Mouse (Mus musculus) Patski (cell line): ENCODE measurements at regions not wholly inside any gene's neighbourhood (a gene's known extent, or its start where the extent isn't known, plus 50 kb on each side); places are given as distances from the start of the nearest gene placed in this dataset.
A peak's percentile ranks its signal among the peaks of the same experiment; 100 is the strongest.

Experiments used
- ATAC-seq: fragments of 100-300 bp; one replicate; pipeline ENCODE4 v1.8.0; 2021
- CTCF ChIA-PET: fragments of 350-600 bp; sonication (Branson Sonifier 250); formaldehyde crosslinking; loops from one replicate; lab custom pipeline; 2022; ENCODE audit warnings: inconsistent platforms; lab: Charles Lee
- POLR2A ChIA-PET: fragments of 350-600 bp; sonication (Branson Sonifier 250); formaldehyde crosslinking; loops from one replicate; lab custom pipeline; 2022; ENCODE audit warnings: antibody characterized with exemption, inconsistent platforms; lab: Charles Lee
- DNase-seq: peaks from one replicate; pipeline ENCODE4 v3.0.0-alpha.2; 2011; ENCODE audit warnings: low read depth, low spot score
- H3K27me3 ChIP-seq: fragments of 371-371 bp; one replicate; pipeline ENCODE4 v1.5.1; 2021
- CTCF ChIP-seq: fragments of 100-300 bp; IDR thresholded peaks from one replicate; pipeline ENCODE4 v1.5.1; 2021
- in situ Hi-C: fragments of 300-500 bp; cut with MboI; formaldehyde crosslinking; loops from 3 replicates; pipeline ENCODE4 v1.11.1; 2018; ENCODE audit warnings: low pct_unique_long_range_greater_than_20kb, mixed read lengths

DNA sequence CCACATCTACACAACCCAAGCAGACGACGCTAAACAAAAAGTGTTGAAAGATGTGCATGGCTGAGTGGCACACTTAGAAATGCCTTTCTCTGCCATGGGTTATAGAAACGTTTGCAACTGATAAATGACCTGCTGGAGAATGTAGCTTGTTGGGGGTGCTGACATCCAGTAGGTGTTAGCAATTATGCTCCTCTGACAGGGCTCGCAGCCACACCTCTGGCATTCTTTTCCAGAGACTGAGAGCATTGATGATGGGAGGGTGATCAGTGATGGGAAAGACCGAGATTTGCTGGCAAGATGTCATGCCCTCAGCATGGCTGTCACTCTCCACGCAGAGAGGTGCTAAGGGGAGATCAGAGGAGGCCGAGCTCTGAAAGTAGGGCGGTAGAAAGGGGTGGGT lies 435.3 kb downstream of the Ttll7 start:
- H3K27me3 ChIP-seq = no peaks in the 10 kb centered on the region
- in situ Hi-C loops = no loop called here
- no peak for ATAC-seq
- no peak for DNase-seq
- ChIA-PET POLR2A (no interaction called here), CTCF (interaction anchor here (1.0 to 1.5 kb wide), 3 partner anchors 10 to 191 kb away, joined by 3 to 5 read pairs (median 3); no protein-coding TSS in a partner anchor)
- TF ChIP-seq CTCF = no peak

DNA sequence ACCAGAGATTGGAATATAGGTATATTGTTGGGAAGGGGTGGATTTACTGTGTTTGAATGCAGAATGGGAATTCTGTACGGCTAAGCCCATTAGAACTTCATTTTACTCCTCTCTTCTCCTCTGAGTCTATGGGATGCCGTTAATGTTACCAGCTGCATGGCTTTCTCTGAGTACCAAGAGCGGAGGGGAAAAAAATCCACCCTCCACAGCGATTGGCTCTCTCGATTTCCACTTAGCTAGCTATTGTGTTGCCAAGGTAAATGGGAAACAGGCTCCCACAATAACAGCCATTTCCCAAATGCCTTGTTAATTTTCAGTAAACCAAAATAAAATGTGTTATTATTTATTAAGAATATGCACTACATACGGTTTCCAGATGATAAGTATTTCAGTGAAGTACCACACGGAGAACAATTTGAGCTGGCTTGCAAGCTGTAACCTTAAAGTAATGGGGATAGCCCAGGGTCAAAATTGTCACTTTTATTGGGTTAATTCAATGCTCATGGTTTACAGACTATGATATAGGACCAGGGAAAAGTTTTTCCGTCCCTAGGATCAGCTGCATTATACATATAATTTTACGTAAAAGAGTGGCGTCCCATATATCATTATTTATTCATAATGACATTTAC lies 439.6 kb downstream of the Ttll7 start:
- in situ Hi-C loops = no loop called here
- POLR2A ChIA-PET = no interaction called here
- ATAC-seq (no peak), DNase-seq (no peak)
- TF ChIP-seq CTCF = no peak
- no peaks in the 10 kb centered on the region for H3K27me3 ChIP-seq
- CTCF ChIA-PET = interaction anchor here (1.0 to 1.4 kb wide), 3 partner anchors 12 to 37 kb away, joined by 3 to 4 read pairs (median 3); no protein-coding TSS in a partner anchor

DNA sequence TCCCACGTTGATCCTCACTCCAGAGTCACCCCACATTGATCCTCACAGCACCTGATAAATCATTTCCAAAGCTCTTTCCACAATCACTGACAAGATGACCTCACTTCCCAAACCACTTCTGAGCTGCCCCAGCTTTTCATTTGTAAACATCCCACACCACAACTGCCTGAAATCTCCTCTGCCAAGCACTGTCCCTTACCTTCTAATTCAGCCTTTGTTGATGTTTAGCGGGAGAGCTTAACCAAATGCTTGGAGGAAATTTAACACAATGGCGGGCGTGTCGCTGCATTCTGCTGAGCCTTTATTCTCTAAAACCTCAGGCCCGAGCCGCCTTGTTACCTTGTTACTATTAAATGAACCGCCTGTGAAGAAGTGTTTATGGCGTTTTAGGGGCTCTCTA lies 445.9 kb downstream of the Ttll7 start:
- H3K27me3 ChIP-seq = no peaks in the 10 kb centered on the region
- no peak for ATAC-seq
- POLR2A ChIA-PET = interaction anchor here (0.5 kb wide), 1 partner anchor 1892 kb away, joined by 4 read pairs; no protein-coding TSS in a partner anchor
- no peak for TF ChIP-seq CTCF
- CTCF ChIA-PET = interaction anchor here (0.7 to 3.6 kb wide), 5 partner anchors 10 to 42 kb away, joined by 3 to 14 read pairs (median 3); no protein-coding TSS in a partner anchor
- in situ Hi-C loops = no loop called here
- DNase-seq = no peak

DNA sequence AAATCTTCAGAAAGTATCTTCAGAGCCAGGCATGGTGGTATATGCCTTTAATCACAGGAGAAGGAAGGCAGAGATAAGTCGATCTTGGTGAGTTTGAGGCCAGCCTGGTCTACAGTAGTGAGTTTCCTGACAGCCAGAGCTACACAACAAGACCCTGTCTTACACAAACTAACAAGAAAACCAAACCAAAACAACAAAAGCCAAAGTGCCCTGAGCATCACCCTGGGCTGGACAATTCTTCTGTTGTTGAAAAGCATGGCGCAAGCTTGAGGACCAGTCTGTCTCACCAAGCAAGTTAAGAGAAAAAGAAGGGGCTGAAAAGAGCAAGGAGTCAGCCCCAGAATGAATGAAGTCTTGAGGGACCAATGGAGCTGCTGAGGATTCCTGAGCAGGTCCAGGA lies 473.4 kb downstream of the Ttll7 start:
- in situ Hi-C loops = no loop called here
- ATAC-seq (no peak), DNase-seq (no peak)
- no peaks in the 10 kb centered on the region for H3K27me3 ChIP-seq
- no peak for TF ChIP-seq CTCF
- CTCF ChIA-PET = interaction anchor here (0.8 to 1.4 kb wide), 3 partner anchors 8 to 15 kb away, joined by 3 to 4 read pairs (median 3); no protein-coding TSS in a partner anchor
- POLR2A ChIA-PET = no interaction called here

DNA sequence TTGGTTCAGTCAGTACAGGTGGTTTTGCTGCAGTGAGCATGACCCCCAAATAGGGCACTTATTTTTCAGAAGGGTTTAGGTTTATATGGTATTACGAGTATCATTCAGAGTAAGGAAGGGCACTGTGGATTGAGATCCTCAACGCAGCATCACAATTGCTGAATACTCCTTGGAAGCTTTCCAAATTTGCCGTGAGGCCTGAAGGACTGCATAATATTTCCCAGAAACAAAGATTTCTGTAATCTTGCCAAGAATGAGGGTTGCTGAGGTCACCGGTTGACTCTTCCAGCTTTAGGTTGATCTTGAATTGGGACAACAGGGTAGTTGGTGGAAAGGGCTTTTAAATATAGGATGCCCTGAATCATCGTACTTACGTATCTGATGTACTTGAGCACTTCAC lies 482.1 kb downstream of the Ttll7 start:
- in situ Hi-C loops = no loop called here
- no peak for ATAC-seq
- H3K27me3 ChIP-seq = no peaks in the 10 kb centered on the region
- DNase-seq = no peak
- ChIA-PET CTCF (interaction anchor here (0.7 to 2.3 kb wide), 4 partner anchors 9 to 13 kb away, joined by 4 to 10 read pairs (median 4); no protein-coding TSS in a partner anchor), POLR2A (no interaction called here)
- no peak for TF ChIP-seq CTCF

DNA sequence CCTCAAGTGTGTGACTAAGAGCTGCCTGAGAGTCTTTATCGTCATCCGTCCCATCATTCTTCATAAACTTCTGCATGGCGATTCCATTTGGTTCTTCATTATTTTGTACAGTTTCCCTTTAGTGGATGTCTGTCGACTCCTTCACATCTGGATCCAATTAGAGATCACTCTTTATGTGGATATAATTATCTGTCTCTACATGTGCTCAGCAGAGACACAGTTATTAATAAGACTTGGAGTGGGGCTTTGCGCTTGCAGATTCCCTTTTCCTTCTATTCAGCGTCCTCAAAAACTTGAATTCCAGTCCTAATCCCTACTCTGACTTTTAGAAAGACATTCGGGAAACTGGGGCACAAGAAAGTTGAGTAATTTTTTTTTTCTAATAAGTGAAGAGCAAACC lies 483.1 kb downstream of the Ttll7 start:
- POLR2A ChIA-PET = no interaction called here
- no peak for ATAC-seq

DNA sequence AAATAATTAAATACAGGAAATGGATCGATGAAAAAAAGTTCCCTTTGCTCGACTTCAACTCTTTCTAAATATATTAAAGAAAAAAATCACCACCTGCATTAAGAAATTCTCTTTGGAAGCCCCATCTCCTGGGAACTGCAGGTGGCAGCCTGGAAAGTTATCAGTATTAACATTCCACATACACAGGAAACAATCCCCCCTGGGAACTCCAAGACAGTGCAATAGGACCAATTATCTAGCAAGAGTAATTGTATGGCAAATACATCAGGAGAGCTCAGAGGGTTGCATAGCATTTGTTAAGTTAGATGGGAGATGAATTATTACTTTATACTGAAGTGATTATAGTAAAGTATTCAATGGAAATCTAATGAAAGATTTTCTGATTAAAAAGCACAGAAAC lies 487.3 kb downstream of the Ttll7 start:
- DNase-seq (no peak), ATAC-seq (no peak)
- ChIA-PET POLR2A (no interaction called here), CTCF (no interaction called here)
- in situ Hi-C loops = no loop called here
- no peak for TF ChIP-seq CTCF
- H3K27me3 ChIP-seq = no peaks in the 10 kb centered on the region

More for the DNA sequence above, 483.1 kb downstream of the Ttll7 start:
- CTCF ChIA-PET = interaction anchor here (1.0 to 2.0 kb wide), 3 partner anchors 8 to 11 kb away, joined by 3 to 4 read pairs (median 4); no protein-coding TSS in a partner anchor
- no peak for TF ChIP-seq CTCF
- no peaks in the 10 kb centered on the region for H3K27me3 ChIP-seq
- in situ Hi-C loops = no loop called here
- no peak for DNase-seq

DNA sequence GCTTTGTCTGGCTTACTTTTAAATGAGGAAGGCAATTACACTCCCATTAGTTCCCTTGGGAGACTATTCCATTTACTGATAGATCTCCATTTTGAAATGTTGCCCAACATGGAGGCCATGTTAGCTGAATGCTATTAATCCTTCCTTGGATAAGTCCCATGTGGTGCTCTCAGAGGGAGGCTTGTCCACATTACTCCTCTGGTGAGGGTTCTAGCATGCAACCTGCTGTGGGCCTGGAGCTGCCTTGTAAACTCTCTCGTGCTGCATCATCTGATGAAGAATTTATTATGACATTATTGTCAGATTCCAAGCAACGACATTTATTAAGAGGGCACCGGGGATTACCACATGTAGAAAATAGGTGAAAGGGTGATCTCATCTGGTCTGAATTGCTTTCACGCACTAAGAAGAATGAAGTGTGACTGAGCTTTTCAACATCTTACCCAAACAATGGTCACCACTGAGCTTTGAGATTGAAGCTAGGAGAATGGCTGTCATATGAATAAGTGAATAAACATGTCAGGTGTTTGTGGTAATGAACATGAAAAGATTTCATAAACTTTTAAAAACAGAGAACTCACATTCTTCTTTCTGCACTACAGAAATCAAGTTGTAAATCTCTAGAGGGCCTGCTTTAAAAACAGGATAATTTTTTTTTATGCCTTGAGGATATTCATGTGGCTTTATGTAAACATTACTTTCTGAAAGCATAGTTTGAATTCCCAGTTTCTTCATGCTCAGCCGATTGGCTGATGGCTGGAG lies 495.3 kb downstream of the Ttll7 start:
- no peak for TF ChIP-seq CTCF

DNA sequence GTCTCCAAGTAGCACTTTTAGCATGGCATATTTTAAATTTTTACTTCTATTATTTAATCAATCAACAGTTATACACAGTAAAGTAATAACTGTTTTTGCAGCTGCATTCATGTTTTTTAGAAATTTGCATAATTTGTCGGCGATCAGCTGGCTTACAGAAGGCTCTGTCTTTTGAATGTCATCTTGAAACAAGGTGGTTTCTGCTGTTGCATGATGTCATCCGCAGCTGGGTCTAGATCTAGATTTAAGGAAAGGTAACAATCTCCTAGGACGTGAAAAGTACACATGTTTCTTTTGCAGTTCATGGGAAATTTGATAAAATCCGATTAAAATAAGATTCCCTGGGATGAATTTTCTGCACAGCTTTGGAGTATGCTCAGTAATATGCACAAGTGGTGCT lies 534.9 kb downstream of the Ttll7 start:
- POLR2A ChIA-PET = no interaction called here
- CTCF ChIA-PET = no interaction called here
- ATAC-seq (no peak), DNase-seq (no peak)
- no peaks in the 10 kb centered on the region for H3K27me3 ChIP-seq
- no peak for TF ChIP-seq CTCF
- in situ Hi-C loops = no loop called here

More for the DNA sequence above, 495.3 kb downstream of the Ttll7 start:
- ChIA-PET CTCF (interaction anchor here (0.8 to 1.6 kb wide), 2 partner anchors 13 to 54 kb away, joined by 3 to 4 read pairs; no protein-coding TSS in a partner anchor), POLR2A (interaction anchor here (0.5 kb wide), 1 partner anchor 1927 kb away, joined by 4 read pairs; no protein-coding TSS in a partner anchor)
- DNase-seq = peak; percentile 77
- ATAC-seq = peak; percentile 78
- no peaks in the 10 kb centered on the region for H3K27me3 ChIP-seq
- in situ Hi-C loops = no loop called here

DNA sequence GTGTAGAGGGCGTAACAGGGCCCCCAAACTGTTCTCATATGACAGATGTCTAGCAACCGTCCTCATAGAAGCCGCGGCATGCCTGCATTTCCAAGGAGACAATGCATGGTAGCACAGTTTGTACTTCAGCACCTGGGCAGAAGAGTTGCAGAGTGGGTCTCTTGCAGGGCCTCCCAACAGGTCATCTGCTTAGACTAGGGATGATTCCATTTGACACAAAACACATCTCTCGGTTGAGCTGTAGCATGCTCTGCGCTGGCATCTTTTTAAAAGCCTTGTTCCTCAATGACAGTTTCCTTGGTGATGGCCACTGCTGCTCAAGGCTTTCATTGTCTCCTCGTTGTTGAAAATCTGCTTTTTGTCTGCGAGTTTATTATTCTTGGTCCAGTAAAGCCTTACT lies 546.1 kb downstream of the Ttll7 start:
- ChIA-PET POLR2A (no interaction called here), CTCF (no interaction called here)
- H3K27me3 ChIP-seq = no peaks in the 10 kb centered on the region
- in situ Hi-C loops = no loop called here
- no peak for DNase-seq
- no peak for ATAC-seq
- TF ChIP-seq CTCF = no peak
